Mouse (Mus musculus) limb, embryonic 13.5 days (tissue): ENCODE results near the gene Ppfibp1. TPM values are rescaled to one million over a fixed set of nuclear protein-coding genes. Genes with fewer than 3 reads are reported as not detected.
A peak's percentile ranks its signal among the peaks of the same experiment; 100 is the strongest.

Source experiments
- ATAC-seq: fragments of 200-750 bp; cut with Nextera tagmentation; 2 replicates; pipeline ENCODE4 v1.8.0; 2017; ENCODE audit warnings: low read depth, moderate number of reproducible peaks, moderate TSS enrichment; ENCODE audit not compliant: low FRiP score
- H3K27ac ChIP-seq: fragments of 300-500 bp; sonication (generic); 2 replicates; pipeline ENCODE4 v1.5.1; 2015; ENCODE audit warnings: inconsistent platforms, mild to moderate bottlenecking, moderate library complexity
- H3K27me3 ChIP-seq: fragments of 300-500 bp; sonication (generic); 2 replicates; pipeline ENCODE4 v1.6.1; 2015; ENCODE audit warnings: mild to moderate bottlenecking, inconsistent platforms
- H3K36me3 ChIP-seq: fragments of 300-500 bp; sonication (generic); 2 replicates; pipeline ENCODE4 v1.6.1; 2015; ENCODE audit warnings: inconsistent platforms, mild to moderate bottlenecking, moderate library complexity
- H3K4me1 ChIP-seq: fragments of 300-500 bp; sonication (generic); 2 replicates; pipeline ENCODE4 v1.6.1; 2015; ENCODE audit warnings: inconsistent platforms
- H3K4me2 ChIP-seq: fragments of 300-500 bp; sonication (generic); replicated peaks from 2 replicates; pipeline ENCODE4 v1.6.1; 2015; ENCODE audit warnings: inconsistent platforms, mild to moderate bottlenecking, moderate library complexity
- H3K4me3 ChIP-seq: fragments of 300-500 bp; sonication (generic); 2 replicates; pipeline ENCODE4 v1.5.1; 2015; ENCODE audit warnings: moderate library complexity, mild to moderate bottlenecking, inconsistent platforms
- H3K9ac ChIP-seq: fragments of 300-500 bp; sonication (generic); 2 replicates; pipeline ENCODE4 v1.6.1; 2015; ENCODE audit warnings: mild to moderate bottlenecking, inconsistent platforms
- H3K9me3 ChIP-seq: fragments of 300-500 bp; sonication (generic); 2 replicates; pipeline ENCODE4 v1.6.1; 2016; ENCODE audit warnings: inconsistent platforms
- WGBS: fragments of 180-500 bp; shearing (Covaris S2); methylation state at CpG from one replicate; pipeline ENCODE4 v1.1.7; 2015; 5-methylcytosine and 5-hydroxymethylcytosine counted together
- polyA plus RNA-seq: library from polyadenylated mRNA; unstranded; fragments of >200 nt; fragmentation: Nextera tagmentation; extraction: Ambion mirVana; gene quantifications from 2 replicates; pipeline ENCODE4 v1.2.1, GENCODE M21; 2015

Gene Ppfibp1
- polyA plus RNA-seq, 1 experiment from 2014 or later = 68.5 TPM

DNA sequence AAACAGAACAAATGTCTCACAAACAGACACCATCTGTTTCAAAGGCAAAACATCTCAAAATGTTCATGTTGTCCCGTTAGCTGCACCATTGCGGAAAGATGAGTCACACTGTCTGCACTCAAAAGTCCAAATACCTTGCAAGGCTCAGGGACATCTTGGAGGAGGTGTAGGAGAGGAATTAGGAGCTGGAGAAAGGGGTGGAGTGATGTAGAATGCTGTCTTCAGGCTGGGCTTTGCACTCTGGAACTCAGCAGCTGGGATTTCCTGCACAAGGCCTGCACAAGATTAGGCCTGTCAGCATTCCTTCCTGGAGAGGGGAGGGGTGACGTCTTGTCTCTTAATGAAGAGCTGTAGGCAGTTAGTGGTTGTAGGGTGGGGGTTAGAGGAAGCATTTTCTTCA, 96.3 kb downstream of the Ppfibp1 start:
- Histone ChIP-seq H3K4me1 (peaks cover 26% of the 10 kb centered on the region), H3K4me2 (no peak overlapping the region), H3K4me3 (no peak overlapping the region), H3K9ac (no peak overlapping the region), H3K36me3 (peaks cover 30% of the 10 kb centered on the region), H3K27me3 (no peaks in the 10 kb centered on the region), H3K9me3 (no peaks in the 10 kb centered on the region), H3K27ac (no peak overlapping the region)
- ATAC-seq = 0 out of 2 replicates have a peak, but pooled peaks have one; percentile 20
- 61% methylated on average over 3 of the region's 3 CpGs for WGBS

DNA sequence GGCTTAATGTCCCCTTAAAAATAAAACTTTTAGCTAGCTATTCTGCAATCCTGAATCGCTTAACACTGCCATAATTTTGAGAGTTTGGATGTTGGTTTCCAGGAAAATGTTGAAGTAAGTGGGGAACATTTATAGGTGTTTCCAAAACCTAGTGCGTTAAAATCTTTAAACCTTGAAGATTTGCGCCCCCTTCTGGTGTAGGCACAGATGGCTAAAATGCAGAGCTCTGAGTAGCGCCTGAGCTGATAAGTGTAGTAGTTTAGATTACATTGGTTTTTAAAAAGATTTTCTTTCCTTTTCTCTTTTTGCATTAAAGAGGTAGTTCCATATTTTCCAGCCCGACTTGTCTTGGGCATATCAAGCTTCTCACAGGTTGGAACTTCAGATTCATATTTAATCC, 105.9 kb downstream of the Ppfibp1 start:
- Histone ChIP-seq H3K27me3 (no peaks in the 10 kb centered on the region), H3K4me1 (0 out of 2 replicates have a peak, but pooled peaks cover 9% of the 10 kb centered on the region), H3K4me3 (no peak overlapping the region), H3K36me3 (peaks cover 50% of the 10 kb centered on the region), H3K27ac (no peak overlapping the region), H3K9me3 (no peaks in the 10 kb centered on the region), H3K9ac (no peak overlapping the region), H3K4me2 (no peak overlapping the region)
- 42% methylated on average over 5 of the region's 5 CpGs for WGBS
- ATAC-seq = no peak

DNA sequence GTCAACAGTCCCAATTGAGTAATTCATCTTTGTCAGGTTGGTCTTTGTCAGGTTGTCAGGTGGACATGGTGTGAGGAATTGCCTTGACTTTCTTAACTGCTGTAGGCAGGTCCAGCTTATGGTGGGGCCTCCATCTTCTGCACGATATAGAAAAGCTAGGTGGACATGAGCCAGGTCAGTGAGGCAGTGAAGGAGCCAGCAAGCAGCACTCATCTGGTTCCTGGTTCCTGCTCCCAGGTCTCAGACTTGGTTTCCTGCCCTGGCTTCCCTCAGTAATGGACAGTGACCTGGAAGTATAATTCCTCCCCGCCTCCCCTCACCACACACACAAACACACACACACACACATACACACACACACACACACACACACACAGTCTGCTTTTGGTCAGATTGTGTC, 107.1 kb downstream of the Ppfibp1 start:
- peaks cover 52% of the 10 kb centered on the region for H3K36me3 ChIP-seq
- WGBS = 89% methylated on average over 2 of the region's 2 CpGs
- no peak overlapping the region for H3K4me2 ChIP-seq
- H3K4me1 ChIP-seq = 0 out of 2 replicates have a peak, but pooled peaks cover 9% of the 10 kb centered on the region
- no peaks in the 10 kb centered on the region for H3K27me3 ChIP-seq
- no peak overlapping the region for H3K27ac ChIP-seq
- no peaks in the 10 kb centered on the region for H3K9me3 ChIP-seq
- H3K4me3 ChIP-seq = no peak overlapping the region
- H3K9ac ChIP-seq = no peak overlapping the region
- ATAC-seq = no peak

DNA sequence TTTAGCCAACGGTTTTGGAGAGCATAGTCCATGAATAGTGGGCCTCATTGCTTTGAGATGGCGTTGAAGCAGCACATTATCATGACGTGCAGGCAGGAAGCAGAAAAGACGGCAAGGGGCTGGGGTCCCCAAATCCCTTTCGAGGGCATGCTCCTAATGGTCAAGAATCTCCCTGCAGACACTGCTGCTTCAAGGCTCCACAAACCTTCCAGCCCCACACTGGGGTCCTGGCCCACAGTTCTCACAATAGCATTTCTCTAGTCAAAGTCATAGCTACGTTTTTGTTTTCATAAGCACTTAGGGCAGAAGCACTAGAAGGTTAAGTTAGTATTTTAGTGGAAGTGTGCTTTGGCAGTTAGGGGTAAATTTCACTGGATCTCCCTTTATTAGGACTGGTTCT, 107.6 kb downstream of the Ppfibp1 start:
- Histone ChIP-seq H3K36me3 (peaks cover 54% of the 10 kb centered on the region), H3K4me1 (0 out of 2 replicates have a peak, but pooled peaks cover 9% of the 10 kb centered on the region), H3K9me3 (no peaks in the 10 kb centered on the region), H3K9ac (no peak overlapping the region), H3K4me2 (no peak overlapping the region), H3K4me3 (no peak overlapping the region), H3K27ac (no peak overlapping the region), H3K27me3 (no peaks in the 10 kb centered on the region)
- no peak for ATAC-seq
- 87% methylated on average over 6 of the region's 6 CpGs for WGBS

DNA sequence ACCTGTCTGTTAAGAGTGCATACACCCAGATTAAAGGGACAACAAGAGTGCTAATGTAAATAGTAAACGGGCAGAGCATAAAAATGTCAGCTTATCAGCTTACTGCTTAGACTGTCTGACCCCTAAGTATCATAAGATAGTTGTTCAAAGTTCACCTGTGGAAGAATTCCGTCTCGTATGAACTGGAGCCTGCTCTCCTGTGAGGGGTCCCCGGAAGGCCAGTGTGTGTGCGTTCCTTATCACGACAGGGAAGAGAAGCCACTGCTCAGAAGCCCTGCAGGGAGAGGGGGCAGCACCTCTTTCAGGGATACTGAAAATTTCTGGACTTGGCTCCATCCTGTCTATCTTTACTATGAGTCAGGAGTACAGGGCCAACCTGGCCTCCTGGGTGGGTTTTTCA, 108.7 kb downstream of the Ppfibp1 start:
- 0 out of 2 replicates have a peak, but pooled peaks cover 8% of the 10 kb centered on the region for H3K4me1 ChIP-seq
- no peak overlapping the region for H3K9ac ChIP-seq
- H3K27me3 ChIP-seq = no peaks in the 10 kb centered on the region
- H3K4me3 ChIP-seq = no peak overlapping the region
- peaks cover 57% of the 10 kb centered on the region for H3K36me3 ChIP-seq
- no peak overlapping the region for H3K4me2 ChIP-seq
- 87% methylated on average over 6 of the region's 6 CpGs for WGBS
- H3K27ac ChIP-seq = no peak overlapping the region
- no peak for ATAC-seq
- no peaks in the 10 kb centered on the region for H3K9me3 ChIP-seq

DNA sequence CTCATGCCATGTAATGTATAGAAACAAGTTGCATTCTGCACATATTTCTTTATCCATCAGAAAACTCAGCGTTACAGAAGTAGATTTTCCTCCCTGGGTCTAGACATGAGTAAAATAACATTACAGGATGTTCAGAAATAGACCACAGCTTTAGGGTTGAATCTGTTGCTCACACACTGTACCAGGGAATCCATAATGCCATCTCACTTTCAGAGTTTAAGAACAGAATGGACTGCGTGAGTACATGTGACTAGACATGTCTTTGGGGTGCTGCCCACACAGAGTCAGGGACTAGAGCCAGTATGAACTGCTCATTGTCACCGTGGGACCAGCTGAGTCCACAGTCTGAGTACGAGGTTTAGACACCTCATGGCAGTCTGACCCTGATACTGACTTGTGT, 110.4 kb downstream of the Ppfibp1 start:
- H3K4me2 ChIP-seq = no peak overlapping the region
- ATAC-seq = no peak
- no peak overlapping the region for H3K27ac ChIP-seq
- H3K27me3 ChIP-seq = no peaks in the 10 kb centered on the region
- no peak overlapping the region for H3K9ac ChIP-seq
- WGBS = 88% methylated on average over 4 of the region's 4 CpGs
- H3K36me3 ChIP-seq = peaks cover 64% of the 10 kb centered on the region
- no peaks in the 10 kb centered on the region for H3K9me3 ChIP-seq
- H3K4me3 ChIP-seq = no peak overlapping the region
- no peaks in the 10 kb centered on the region for H3K4me1 ChIP-seq

DNA sequence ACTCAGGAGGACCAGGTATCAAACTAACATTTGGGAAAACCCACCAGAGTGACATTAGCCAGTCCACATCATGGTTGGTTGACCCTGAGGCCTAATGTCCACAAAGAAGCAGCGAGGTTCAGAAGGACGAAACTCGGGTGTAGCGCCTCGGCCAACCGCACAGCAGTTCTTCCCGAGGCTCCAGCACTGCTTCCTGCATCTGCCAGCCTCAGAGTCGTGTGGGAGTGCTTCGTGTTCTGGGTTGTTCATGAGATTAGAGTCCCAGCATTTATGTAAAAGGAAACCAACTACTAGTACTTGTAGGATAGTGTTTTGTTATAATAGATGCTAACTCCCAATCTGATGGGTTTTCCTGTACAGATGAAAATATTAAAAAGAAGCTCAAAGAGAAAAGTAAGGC, 111.0 kb downstream of the Ppfibp1 start:
- Histone ChIP-seq H3K27me3 (no peaks in the 10 kb centered on the region), H3K4me3 (no peak overlapping the region), H3K9ac (no peak overlapping the region), H3K4me2 (no peak overlapping the region), H3K36me3 (peaks cover 70% of the 10 kb centered on the region), H3K9me3 (no peaks in the 10 kb centered on the region), H3K4me1 (no peaks in the 10 kb centered on the region), H3K27ac (no peak overlapping the region)
- WGBS = 87% methylated on average over 9 of the region's 9 CpGs
- ATAC-seq = no peak

DNA sequence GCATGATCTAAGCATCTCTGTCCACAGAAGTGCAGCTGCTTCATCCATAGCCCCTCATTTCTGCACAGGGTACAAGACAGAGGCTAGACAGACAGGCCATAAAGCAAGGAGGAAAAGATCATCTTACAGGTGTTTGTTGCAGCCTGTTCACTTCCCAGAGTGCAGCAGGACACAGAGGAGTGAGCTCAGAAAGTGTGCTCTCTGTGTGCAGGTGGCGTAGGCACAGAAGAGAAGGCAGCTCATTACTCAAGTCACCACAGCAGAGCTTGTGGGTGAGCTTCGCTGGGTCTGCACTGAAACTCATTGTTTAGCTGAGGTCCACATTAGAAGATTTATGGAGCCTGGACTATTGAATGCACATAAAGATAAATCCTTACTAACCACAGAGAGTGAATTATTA, 111.5 kb downstream of the Ppfibp1 start:
- ATAC-seq = no peak
- 49% methylated on average over 2 of the region's 2 CpGs for WGBS
- no peaks in the 10 kb centered on the region for H3K9me3 ChIP-seq
- H3K4me2 ChIP-seq = no peak overlapping the region
- H3K9ac ChIP-seq = no peak overlapping the region
- H3K36me3 ChIP-seq = peaks cover 70% of the 10 kb centered on the region
- H3K4me1 ChIP-seq = no peaks in the 10 kb centered on the region
- H3K4me3 ChIP-seq = no peak overlapping the region
- H3K27ac ChIP-seq = no peak overlapping the region
- no peaks in the 10 kb centered on the region for H3K27me3 ChIP-seq

DNA sequence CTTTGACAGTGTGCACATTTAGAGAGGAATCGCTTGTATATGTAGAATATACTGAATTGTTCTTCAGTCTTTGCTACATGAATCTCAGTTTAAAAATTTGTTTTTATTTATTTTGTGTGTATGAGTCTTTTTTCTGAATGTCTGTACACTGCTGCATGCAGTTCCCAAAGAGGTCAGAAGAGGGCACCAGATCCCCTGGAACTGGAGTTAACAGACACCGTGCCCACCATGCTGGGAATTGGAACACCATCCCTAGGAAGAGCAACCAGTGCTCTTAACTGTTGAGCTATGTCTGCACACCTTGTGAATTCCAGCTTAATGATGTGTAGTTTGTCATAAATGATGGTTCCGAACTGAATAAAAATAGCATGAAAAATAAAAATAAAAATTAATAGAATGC, 119.9 kb downstream of the Ppfibp1 start:
- 63% methylated on average over 3 of the region's 3 CpGs for WGBS
- Histone ChIP-seq H3K4me1 (peaks cover 12% of the 10 kb centered on the region), H3K27ac (no peak overlapping the region), H3K27me3 (no peaks in the 10 kb centered on the region), H3K4me3 (no peak overlapping the region), H3K4me2 (no peak overlapping the region), H3K9me3 (no peaks in the 10 kb centered on the region), H3K9ac (no peak overlapping the region), H3K36me3 (peaks cover 50% of the 10 kb centered on the region)
- no peak for ATAC-seq

DNA sequence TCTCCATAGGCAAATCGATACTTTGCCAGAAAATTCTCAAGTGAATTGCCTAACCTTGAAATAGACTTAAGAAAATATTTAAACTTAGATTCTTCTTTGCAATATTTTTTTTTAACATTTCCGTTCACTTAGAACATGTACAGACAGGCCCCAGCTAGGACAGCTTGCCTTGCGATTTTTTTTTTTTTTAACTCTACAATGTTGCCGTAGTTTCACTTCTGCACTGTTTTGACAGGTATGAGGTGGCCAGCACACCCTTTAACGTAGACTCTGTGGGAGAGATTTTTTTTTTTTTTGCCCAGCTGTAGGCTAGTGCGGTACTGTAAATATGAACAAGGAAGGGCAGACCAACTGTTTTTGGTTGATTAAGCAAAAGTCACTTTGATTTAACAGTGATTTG, 122.1 kb downstream of the Ppfibp1 start:
- 73% methylated on average over 6 of the region's 6 CpGs for WGBS
- Histone ChIP-seq H3K36me3 (peaks cover 61% of the 10 kb centered on the region), H3K27ac (no peak overlapping the region), H3K4me1 (peaks cover 12% of the 10 kb centered on the region), H3K27me3 (no peaks in the 10 kb centered on the region), H3K4me3 (no peak overlapping the region), H3K9ac (no peak overlapping the region), H3K9me3 (no peaks in the 10 kb centered on the region), H3K4me2 (no peak overlapping the region)
- no peak for ATAC-seq

DNA sequence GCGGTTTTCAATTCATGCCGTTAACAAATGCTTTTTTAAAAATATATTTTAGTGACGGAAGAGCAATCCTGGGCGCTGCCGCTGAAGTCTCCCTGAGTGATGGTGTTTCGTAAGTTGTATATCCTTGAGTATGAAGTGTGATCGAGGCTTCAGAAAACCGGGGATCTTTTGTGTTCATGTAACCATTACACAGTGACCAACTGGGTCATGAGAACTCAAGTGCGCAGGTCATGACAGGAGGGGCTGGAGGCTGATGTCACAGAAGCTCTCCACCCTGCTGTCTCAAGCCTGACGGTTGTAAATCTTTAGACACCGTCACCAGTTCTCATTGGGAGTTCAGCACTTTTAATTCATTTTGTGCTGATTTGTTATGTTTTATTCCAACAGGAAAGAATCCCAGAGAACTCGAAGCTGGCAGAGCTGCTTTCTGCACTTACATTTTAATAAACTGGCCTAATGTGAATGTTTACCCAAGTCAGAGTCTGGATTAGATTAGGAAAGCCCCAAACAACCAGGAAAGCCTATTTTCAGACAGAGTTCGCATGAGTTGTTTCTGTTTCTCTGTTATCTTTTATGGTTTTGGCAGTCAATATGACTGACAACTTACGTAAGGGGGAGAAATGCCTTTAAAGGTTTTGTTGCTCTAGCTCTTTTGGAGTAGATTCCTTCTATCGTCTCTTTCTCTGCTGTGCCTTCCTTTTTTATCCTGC, 122.7 kb downstream of the Ppfibp1 start:
- no peaks in the 10 kb centered on the region for H3K27me3 ChIP-seq
- no peak overlapping the region for H3K4me3 ChIP-seq
- no peak overlapping the region for H3K4me2 ChIP-seq
- H3K36me3 ChIP-seq = peaks cover 58% of the 10 kb centered on the region
- ATAC-seq = no peak
- WGBS = 77% methylated on average over 15 of the region's 15 CpGs
- H3K9me3 ChIP-seq = no peaks in the 10 kb centered on the region
- H3K4me1 ChIP-seq = peaks cover 12% of the 10 kb centered on the region
- no peak overlapping the region; the same call in 1 of the 2 replicates for H3K27ac ChIP-seq
- no peak overlapping the region for H3K9ac ChIP-seq

DNA sequence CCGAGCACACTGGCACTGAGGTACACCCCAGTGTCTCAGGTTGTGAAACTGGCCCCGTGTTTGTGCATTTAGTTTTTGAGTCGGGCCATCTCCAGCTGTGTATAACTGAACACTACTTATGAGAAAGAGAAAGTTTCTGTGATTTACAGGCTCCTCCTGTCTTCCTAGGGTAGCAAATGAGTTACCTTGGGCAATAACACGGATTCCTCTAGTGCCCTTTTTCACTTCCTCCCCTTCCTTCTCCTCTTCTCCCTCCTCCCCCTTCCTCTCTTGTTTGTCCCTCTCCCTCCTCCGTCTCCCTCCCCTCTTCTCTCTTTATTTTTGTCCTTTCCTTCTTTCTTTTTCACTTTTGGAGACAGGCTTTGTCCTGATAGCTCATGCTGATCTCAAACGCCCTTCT, 123.3 kb downstream of the Ppfibp1 start:
- Histone ChIP-seq H3K36me3 (peaks cover 60% of the 10 kb centered on the region), H3K4me2 (no peak overlapping the region), H3K9me3 (no peaks in the 10 kb centered on the region), H3K27me3 (no peaks in the 10 kb centered on the region), H3K27ac (peak overlapping the region; percentile 35; the same call in 1 of the 2 replicates), H3K4me3 (no peak overlapping the region), H3K4me1 (peaks cover 12% of the 10 kb centered on the region), H3K9ac (no peak overlapping the region)
- 73% methylated on average over 6 of the region's 6 CpGs for WGBS
- ATAC-seq = no peak

DNA sequence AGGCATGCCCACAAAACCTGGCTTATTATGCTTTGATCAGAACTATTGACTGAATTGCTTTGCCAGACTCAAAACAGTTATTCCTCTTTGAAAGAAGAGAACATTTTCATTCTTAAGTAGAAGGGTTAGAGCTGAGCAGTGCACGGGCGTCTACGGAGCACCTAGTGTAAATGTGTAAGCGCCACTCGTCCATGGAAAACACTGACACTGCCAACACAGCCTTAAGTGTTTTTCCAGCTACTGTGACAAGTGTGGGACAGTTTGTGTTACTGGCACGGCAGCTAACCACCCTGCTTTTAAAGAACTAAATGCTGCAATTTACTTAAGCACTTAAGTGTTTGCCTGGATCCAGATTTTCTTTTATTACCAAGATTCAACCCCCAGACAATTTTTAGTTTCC, 123.7 kb downstream of the Ppfibp1 start:
- H3K27me3 ChIP-seq = no peaks in the 10 kb centered on the region
- H3K9me3 ChIP-seq = no peaks in the 10 kb centered on the region
- H3K4me2 ChIP-seq = no peak overlapping the region
- no peak overlapping the region for H3K4me3 ChIP-seq
- H3K27ac ChIP-seq = 0 out of 2 replicates have a peak overlapping the region, but pooled peaks have one; percentile 35
- peaks cover 12% of the 10 kb centered on the region for H3K4me1 ChIP-seq
- 61% methylated on average over 6 of the region's 6 CpGs for WGBS
- H3K36me3 ChIP-seq = peaks cover 60% of the 10 kb centered on the region
- no peak overlapping the region for H3K9ac ChIP-seq
- no peak for ATAC-seq
